Mouse (Mus musculus): Measurements from ENCODE around the gene Slc27a1. TPM values are rescaled to one million over a fixed set of nuclear protein-coding genes. Genes with fewer than 3 reads are reported as not detected.

The Slc27a1 gene
- total RNA-seq, 2 experiments from 2014 or later: 127 to 151 TPM

- intact Hi-C loops (cut with DNase I): no loop called here
- DNase-seq: no peak
Observed at GRCm38 (mm10) chr8:71577856-71578387, 9.2 kb downstream of the Slc27a1 start.

DNA sequence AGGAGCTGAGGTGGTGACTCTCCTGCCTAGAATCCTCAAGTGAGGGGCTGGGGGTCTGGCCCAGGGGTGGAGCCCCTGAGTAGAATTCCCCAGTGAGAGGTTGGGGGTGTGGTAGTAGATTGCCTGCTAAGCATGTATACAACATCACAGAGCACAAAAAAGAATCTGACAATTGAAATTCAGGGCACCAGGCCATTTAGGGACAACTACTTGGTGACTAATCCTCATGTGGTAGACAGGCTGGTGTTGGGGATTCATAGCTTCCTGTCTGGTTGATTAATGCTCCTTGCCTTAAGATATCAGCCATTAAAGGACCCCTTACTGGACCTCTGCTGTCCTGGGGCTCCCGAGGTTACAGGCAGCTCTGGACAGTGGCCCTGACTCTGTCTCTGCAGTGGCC lies 10.3 kb downstream of the Slc27a1 start:
- intact Hi-C loops (cut with DNase I): no loop called here
- DNase-seq: no peak

GRCm38 (mm10) chr8:71579476-71579875 lies 10.8 kb downstream of the Slc27a1 start:
- intact Hi-C loops (cut with DNase I): no loop called here
- peak; percentile 63 to 78 for DNase-seq

GRCm38 (mm10) chr8:71580201-71580600 lies 11.5 kb downstream of the Slc27a1 start:
- DNase-seq: no peak
- intact Hi-C loops (cut with DNase I): no loop called here

- DNase-seq: peak; percentile 55 to 68
- intact Hi-C loops (cut with DNase I): no loop called here
Observed at GRCm38 (mm10) chr8:71586891-71587290, 18.2 kb downstream of the Slc27a1 start.

GRCm38 (mm10) chr8:71588762-71589161 lies 20.1 kb downstream of the Slc27a1 start:
- DNase-seq: no peak
- intact Hi-C loops (cut with DNase I): no loop called here

- intact Hi-C loops (cut with DNase I): no loop called here
- no peak for DNase-seq
Observed at GRCm38 (mm10) chr8:71591017-71591416, 22.3 kb downstream of the Slc27a1 start.

GRCm38 (mm10) chr8:71591471-71592373 lies 23.0 kb downstream of the Slc27a1 start, which contains the start of gene Pgls:
TSS of gene Pgls (plus strand) at chr8:71592176.
- peak; percentile 96 to 98 for DNase-seq
- intact Hi-C loops (cut with DNase I): no loop called here

GRCm38 (mm10) chr8:71592374-71593170 lies 23.9 kb downstream of the Slc27a1 start:
- DNase-seq: peak; percentile 80 to 82
- intact Hi-C loops (cut with DNase I): no loop called here

DNA sequence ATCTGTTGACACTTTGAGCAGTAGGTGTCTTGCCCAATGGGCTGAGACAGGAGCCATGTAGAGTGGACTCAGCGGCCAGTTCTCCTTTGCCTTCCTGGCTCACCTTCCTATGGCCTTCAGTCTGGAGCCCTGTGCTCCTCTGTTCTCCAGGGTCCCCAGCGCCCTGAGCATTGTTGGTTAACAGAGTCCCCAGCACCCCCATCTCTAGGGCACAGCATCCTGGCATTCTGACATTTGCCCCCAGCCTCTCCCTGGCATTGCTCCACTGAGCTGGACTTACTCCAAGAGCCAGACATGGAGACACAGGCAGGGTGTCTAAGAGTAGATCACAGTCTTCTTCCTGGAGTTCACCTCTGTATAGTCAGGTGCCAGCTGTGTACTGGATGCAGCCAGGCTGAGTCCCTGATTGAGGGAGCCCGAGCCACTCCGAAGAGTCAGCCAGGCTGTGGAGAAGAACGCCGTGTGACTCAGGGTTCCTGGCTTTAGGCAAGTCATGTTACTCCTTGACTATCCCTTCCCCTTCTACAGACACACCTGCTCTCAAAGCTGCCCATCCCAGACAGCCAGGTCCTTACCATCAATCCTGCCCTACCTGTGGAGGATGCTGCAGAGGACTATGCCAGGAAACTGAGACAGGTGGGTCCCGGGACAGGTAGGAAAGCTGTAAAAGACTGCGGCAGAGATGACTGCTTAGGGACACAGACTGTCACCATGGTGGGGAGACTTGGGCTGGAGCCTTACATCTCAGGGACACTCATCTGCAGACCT lies 25.1 kb downstream of the Slc27a1 start:
- no peak for DNase-seq
- intact Hi-C loops (cut with DNase I): no loop called here

- no peak for DNase-seq
- intact Hi-C loops (cut with DNase I): no loop called here
Observed at GRCm38 (mm10) chr8:71594324-71594722, 25.6 kb downstream of the Slc27a1 start.

- DNase-seq: peak; percentile 93 to 96
- intact Hi-C loops (cut with DNase I): loop anchor here (1.0 to 5.0 kb wide), 3 partner anchors 35 to 154 kb away; no protein-coding TSS in a partner anchor
Observed at GRCm38 (mm10) chr8:71595862-71596261, 27.2 kb downstream of the Slc27a1 start.

GRCm38 (mm10) chr8:71596384-71596783 lies 27.7 kb downstream of the Slc27a1 start:
- intact Hi-C loops (cut with DNase I): loop anchor here (1.0 to 5.0 kb wide), 3 partner anchors 35 to 154 kb away; no protein-coding TSS in a partner anchor
- no peak for DNase-seq

- DNase-seq: no peak
- intact Hi-C loops (cut with DNase I): loop anchor here (1.0 to 5.0 kb wide), 3 partner anchors 35 to 154 kb away; no protein-coding TSS in a partner anchor
Observed at GRCm38 (mm10) chr8:71596798-71597197, 28.1 kb downstream of the Slc27a1 start.

GRCm38 (mm10) chr8:71597451-71597850 lies 28.8 kb downstream of the Slc27a1 start, which contains the start of gene Fam129c:
TSS of gene Fam129c (plus strand) at chr8:71597648.
- no peak for DNase-seq
- intact Hi-C loops (cut with DNase I): loop anchor here (2.0 to 5.0 kb wide), 2 partner anchors 63 to 155 kb away; no protein-coding TSS in a partner anchor

DNA sequence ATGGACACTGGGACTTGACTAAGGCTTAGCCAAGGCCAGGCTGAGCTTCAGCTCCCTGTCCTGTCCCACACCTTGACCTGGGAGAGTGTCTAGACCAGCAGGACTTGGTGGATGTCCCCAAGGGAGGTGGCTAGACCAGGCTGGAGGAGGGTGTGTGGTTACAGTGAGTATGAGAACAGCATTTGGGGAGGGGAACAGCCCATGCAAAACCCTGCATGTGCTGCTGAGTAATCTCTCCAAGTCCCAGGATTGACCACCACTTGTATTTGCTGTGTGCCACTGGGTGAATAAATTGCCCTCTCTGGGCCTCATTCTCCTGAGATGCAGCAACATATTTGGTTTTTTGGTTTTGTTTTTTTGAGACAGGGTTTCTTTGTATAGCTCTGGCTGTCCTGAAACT lies 29.7 kb downstream of the Slc27a1 start:
- intact Hi-C loops (cut with DNase I): loop anchor here (5.0 kb wide), 1 partner anchor 156 kb away; no protein-coding TSS in a partner anchor
- DNase-seq: no peak

- DNase-seq: no peak
- intact Hi-C loops (cut with DNase I): loop anchor here (5.0 kb wide), 1 partner anchor 157 kb away; no protein-coding TSS in a partner anchor
Observed at GRCm38 (mm10) chr8:71598841-71599240, 30.2 kb downstream of the Slc27a1 start.

- no peak for DNase-seq
- intact Hi-C loops (cut with DNase I): no loop called here
Observed at GRCm38 (mm10) chr8:71601939-71602665, 33.4 kb downstream of the Slc27a1 start.

Measured in heart, postnatal 14 days (tissue).